Mouse (Mus musculus) kidney, adult 2 months (tissue): ENCODE data around the gene Pde2a. TPM values are rescaled to one million over a fixed set of nuclear protein-coding genes. Genes with fewer than 3 reads are reported as not detected.

Source experiments
- DNase-seq: peaks from one replicate; pipeline ENCODE4 v3.0.0; 2021
- H3K27ac ChIP-seq: fragments of 200-500 bp; 2 replicates; pipeline ENCODE4 v1.5.1; 2012; ENCODE audit warnings: low read depth, low read length, control low read depth, inconsistent platforms; ENCODE audit not compliant: insufficient read depth
- H3K27me3 ChIP-seq: fragments of 200-500 bp; replicated peaks from 2 replicates; pipeline ENCODE4 v1.6.1; 2012; ENCODE audit warnings: mild to moderate bottlenecking, moderate library complexity, low read length, inconsistent platforms; ENCODE audit not compliant: control insufficient read depth, insufficient read depth
- H3K36me3 ChIP-seq: fragments of 200-500 bp; 2 replicates; pipeline ENCODE4 v1.6.1; 2012; ENCODE audit warnings: mild to moderate bottlenecking, moderate library complexity, low read length, inconsistent platforms; ENCODE audit not compliant: control insufficient read depth, insufficient read depth
- H3K4me1 ChIP-seq: fragments of 200-500 bp; 2 replicates; pipeline ENCODE4 v1.6.1; 2011; ENCODE audit warnings: low read length; ENCODE audit not compliant: control insufficient read depth, insufficient read depth
- H3K4me3 ChIP-seq: fragments of 200-500 bp; 2 replicates; pipeline ENCODE4 v1.5.1; 2011; ENCODE audit warnings: mild to moderate bottlenecking, low read depth, low read length, control low read depth; ENCODE audit not compliant: insufficient read depth
- CTCF ChIP-seq: fragments of 200-500 bp; conservative IDR thresholded peaks from 2 replicates; pipeline ENCODE4 v1.5.1; 2011; ENCODE audit warnings: low read depth, mild to moderate bottlenecking, control low read depth, low read length, moderate library complexity, mixed read lengths; ENCODE audit not compliant: insufficient read depth, insufficient read length
- POLR2A ChIP-seq: fragments of 200-500 bp; IDR thresholded peaks from one replicate; pipeline ENCODE4 v1.6.1; 2011; ENCODE audit warnings: low read depth, low read length, control low read depth
- WGBS: fragments of 180-500 bp; shearing (Covaris S2); methylation state at CpG from one replicate; pipeline ENCODE4 v1.1.7; 2018; 5-methylcytosine and 5-hydroxymethylcytosine counted together
- polyA plus RNA-seq: library from polyadenylated mRNA; depleted of rRNA; stranded (reverse); fragments of >200 nt; gene quantifications from 2 replicates; pipeline ENCODE4 v1.2.3, GENCODE M21; 2012

Gene Pde2a
- polyA plus RNA-seq, 1 experiment = 28.6 TPM

DNA sequence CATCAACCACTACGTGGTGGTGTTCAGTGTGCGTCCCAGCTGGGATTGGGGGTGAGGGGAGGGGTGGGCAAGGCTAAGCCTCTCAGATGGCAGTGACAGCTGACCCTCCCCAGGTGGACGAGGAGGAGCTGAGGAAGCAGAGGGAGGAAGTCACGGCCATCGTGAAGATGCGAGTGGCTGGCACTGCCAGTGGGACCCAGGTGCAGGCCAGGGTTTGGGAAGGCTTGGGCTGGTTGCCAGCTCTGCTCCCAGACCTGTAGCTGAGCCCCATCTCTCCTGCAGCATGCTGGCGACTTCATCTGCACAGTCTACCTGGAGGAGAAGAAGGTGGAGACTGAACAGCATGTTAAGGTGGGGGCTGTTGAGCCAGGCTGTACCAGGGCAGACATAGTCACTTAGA, 20.0 kb upstream of the Pde2a start:
- no peak for TF ChIP-seq POLR2A
- no peak for TF ChIP-seq CTCF
- no peak overlapping the region for H3K27ac ChIP-seq
- WGBS = 83% methylated on average over 7 of the region's 7 CpGs
- DNase-seq = no peak
- H3K27me3 ChIP-seq = no peaks in the 10 kb centered on the region
- H3K36me3 ChIP-seq = 0 out of 2 replicates have a peak, but pooled peaks cover 2% of the 10 kb centered on the region
- no peak overlapping the region for H3K4me3 ChIP-seq
- no peaks in the 10 kb centered on the region for H3K4me1 ChIP-seq

DNA sequence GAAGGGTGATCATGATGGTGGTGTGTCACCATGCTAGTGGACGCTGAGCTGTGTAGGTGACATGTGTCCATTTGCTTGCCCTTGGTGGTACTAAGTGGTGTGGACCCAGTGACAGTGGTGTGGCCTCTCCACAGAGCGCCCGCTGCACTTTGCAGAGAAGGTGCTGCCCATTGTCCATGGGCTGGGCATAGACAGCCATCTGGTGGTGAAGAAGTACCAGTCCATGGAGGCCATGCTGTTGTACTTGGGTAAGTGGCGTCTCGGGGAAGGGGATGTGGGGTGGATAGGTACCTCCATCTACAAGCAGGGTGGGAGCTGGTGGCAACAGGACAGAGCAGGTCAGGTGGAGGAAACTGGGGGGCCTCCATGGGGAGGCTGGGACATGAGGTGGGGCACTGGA, 17.7 kb upstream of the Pde2a start:
- no peak overlapping the region for H3K27ac ChIP-seq
- 89% methylated on average over 5 of the region's 5 CpGs for WGBS
- no peaks in the 10 kb centered on the region for H3K36me3 ChIP-seq
- no peaks in the 10 kb centered on the region for H3K4me1 ChIP-seq
- DNase-seq = no peak
- no peak for TF ChIP-seq POLR2A
- TF ChIP-seq CTCF = peak; percentile 40
- H3K4me3 ChIP-seq = no peak overlapping the region
- H3K27me3 ChIP-seq = no peaks in the 10 kb centered on the region

DNA sequence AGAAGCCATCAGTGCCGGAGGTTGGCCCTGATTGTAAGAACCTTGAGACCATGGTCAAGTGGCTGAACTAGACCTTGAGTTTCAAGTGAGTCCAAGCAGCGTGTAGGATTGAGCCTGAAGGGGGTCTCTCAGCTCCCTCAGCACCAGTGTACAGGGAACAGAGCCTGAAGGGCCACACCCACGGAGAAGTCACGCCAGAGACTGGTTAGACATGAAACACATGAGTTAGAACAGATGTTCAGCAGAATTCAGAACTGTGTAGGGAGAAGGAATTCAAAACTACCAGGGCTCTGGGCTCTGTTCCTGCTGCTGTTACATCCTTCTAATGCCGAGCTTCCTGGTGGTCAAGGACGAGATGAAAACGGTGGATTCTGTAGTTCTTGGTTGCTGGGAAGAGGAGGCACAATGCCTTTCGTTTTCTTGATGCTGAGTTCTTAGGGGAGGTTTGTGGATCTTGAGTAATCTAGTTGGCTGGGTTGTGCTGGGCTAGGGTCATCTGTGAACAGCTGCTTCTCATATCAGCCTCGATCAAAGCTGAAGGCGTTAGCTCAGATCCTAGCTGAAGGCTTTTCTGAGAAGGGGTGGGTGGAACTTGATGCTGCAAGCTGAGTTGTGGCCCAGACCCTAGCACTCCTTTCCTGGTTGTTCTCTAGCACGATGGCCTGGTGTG, 11.1 kb upstream of the Pde2a start, which contains the start of gene Gm45837:
Gene Gm45837 (plus strand): TSS at position 620 of the 670 bp plus-strand sequence.
- H3K36me3 ChIP-seq = no peaks in the 10 kb centered on the region
- H3K27me3 ChIP-seq = no peaks in the 10 kb centered on the region
- TF ChIP-seq POLR2A = no peak
- TF ChIP-seq CTCF = no peak
- no peak for DNase-seq
- no peaks in the 10 kb centered on the region for H3K4me1 ChIP-seq
- 64% methylated on average over 11 of the region's 11 CpGs for WGBS
- no peak within 1 kb of the TSS for H3K4me3 ChIP-seq
- no peak within 1 kb of the TSS for H3K27ac ChIP-seq

DNA sequence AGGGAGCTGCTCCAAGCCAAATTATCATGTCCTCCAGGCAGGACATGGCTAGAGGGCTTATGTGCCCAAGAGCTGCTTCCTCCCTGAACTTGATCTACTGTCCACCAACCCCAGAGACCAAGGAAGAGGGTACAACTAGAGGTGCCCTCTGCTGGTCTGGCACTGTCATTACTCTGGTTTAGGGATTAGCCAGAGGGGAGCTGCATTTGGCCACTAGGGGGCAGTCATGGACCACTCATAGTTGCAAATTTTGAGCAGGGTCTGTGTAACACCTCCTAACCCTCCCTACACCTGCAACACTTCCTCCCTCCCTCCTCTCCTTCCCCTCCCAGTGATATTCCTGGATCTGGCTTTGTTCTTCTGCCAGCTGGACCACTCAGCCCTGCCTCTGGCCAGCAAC, 8.7 kb upstream of the Pde2a start:
- Histone ChIP-seq H3K4me3 (no peak overlapping the region), H3K27me3 (no peaks in the 10 kb centered on the region), H3K36me3 (no peaks in the 10 kb centered on the region), H3K27ac (no peak overlapping the region), H3K4me1 (no peaks in the 10 kb centered on the region)
- peak; percentile 80 for DNase-seq
- peak; percentile 99 for TF ChIP-seq CTCF
- no peak for TF ChIP-seq POLR2A

DNA sequence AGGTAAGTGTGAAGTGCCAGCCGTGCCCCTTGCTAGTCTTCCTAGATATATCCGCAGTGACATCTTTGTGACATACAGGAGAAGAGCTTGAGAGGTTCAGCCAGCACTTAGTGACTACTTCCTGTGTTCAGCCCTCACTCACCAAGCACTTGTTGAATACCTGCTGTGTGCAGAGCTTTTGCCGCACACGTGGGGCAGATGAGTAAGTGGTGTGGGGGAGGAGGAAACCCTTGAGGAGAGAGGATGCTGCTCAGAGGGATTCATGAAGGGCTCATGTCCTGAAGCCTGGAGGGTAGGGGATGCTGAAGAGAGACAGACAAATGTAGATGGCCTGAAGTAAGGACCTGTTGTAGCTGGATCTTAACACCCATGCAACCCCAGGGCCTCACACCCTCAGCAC, 7.3 kb upstream of the Pde2a start:
- no peak overlapping the region for H3K27ac ChIP-seq
- H3K4me1 ChIP-seq = no peaks in the 10 kb centered on the region
- DNase-seq = no peak
- no peaks in the 10 kb centered on the region for H3K36me3 ChIP-seq
- no peaks in the 10 kb centered on the region for H3K27me3 ChIP-seq
- no peak overlapping the region for H3K4me3 ChIP-seq
- WGBS = 66% methylated on average over 4 of the region's 4 CpGs
- TF ChIP-seq POLR2A (no peak), CTCF (no peak)

DNA sequence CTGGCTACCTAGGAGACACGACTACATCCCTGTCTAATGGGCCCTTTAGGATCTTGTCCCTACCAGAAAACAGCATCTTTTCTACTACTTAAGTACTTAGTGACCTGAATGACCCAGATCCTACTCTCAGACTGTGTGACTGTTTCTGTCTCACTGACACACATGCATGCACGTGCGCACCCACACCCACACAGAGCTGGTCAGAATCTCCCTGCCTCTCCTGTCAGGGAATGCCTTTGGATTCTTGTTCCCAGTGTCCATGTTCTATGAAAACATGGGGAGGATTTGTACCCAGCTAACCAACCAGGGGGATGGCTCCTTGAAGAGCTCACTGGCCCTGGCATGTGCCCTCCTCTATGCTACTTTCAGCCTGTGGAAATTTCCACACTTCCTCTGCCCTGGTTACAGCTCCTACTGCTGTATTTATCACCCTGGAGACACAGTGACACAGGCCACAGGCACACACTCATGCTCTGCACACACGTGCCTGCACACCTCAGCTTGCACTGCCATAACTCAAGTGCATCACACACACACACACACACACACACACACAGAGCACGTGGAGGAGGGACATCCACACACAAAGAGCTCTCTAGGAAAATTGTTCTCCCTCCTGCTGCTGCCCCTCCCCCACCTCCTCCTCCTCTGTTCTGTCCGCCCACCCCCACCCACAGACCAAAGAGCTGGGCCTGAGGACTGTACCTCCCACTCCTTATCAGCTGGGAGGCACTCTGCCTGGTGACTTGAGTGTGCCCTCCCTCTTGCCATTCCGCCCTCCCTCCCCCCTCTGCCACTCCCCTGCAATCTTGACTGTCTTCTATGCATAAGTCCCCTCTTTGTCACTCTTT, 6.6 kb upstream of the Pde2a start:
- 48% methylated on average over 7 of the region's 7 CpGs for WGBS
- DNase-seq = no peak
- no peaks in the 10 kb centered on the region for H3K4me1 ChIP-seq
- no peaks in the 10 kb centered on the region for H3K36me3 ChIP-seq
- no peaks in the 10 kb centered on the region for H3K27me3 ChIP-seq
- H3K4me3 ChIP-seq = no peak overlapping the region
- H3K27ac ChIP-seq = no peak overlapping the region
- no peak for TF ChIP-seq CTCF
- TF ChIP-seq POLR2A = no peak

DNA sequence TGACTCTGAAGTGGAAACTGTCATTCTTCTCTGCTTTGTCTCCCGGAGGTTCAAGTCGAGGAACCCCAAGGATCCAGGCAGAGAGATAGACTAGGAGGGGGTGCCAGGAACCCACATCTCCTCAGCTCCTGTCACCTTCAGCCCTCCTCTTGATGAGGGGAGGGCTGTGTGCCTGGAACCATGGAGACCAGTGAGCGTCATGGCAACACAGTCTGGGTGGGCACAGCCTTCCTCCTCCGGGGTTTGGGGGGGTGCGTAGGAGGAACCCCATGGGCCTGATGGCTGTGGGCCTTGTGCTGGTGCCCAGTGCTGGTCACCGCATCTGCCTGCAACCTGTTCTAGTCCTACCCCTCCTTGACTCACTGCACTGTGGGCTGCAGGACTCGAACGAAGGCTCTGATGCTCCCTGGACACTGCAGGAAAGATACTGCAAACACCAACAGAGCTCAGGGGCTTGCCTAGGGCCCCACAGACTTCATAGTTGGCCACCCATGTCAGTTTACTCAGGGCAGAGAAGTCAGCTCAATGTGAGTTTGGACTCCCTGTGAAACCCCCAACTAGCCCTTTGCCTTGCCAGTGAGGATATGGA, 5.9 kb upstream of the Pde2a start:
- H3K4me1 ChIP-seq = no peaks in the 10 kb centered on the region
- 37% methylated on average over 8 of the region's 8 CpGs for WGBS
- TF ChIP-seq CTCF (no peak), POLR2A (no peak)
- no peak overlapping the region for H3K4me3 ChIP-seq
- no peak overlapping the region for H3K27ac ChIP-seq
- no peak for DNase-seq
- no peaks in the 10 kb centered on the region for H3K27me3 ChIP-seq
- H3K36me3 ChIP-seq = no peaks in the 10 kb centered on the region
